Mouse (Mus musculus): Measurements from ENCODE around the gene Aass.
"Not testable (repeated sequence)": the region's sequence is repeated elsewhere in the genome, so short reads cannot be mapped to it uniquely, and the experiment has no call there.

Gene Aass

GRCm38 (mm10) chr6:23132573-23133181 lies at the start of gene Aass:
Gene Aass, minus strand, starts transcription at chr6:23132986.
- peak; percentile 36 to 51 for DNase-seq (ENCODE audit: low spot score in 2 of 2)

GRCm38 (mm10) chr6:23180096-23180495 lies 47.3 kb upstream of the Aass start:
- no peak for DNase-seq (ENCODE audit: low spot score in 2 of 2)

- DNase-seq (ENCODE audit: low spot score in 2 of 2): not testable (repeated sequence)
Observed at GRCm38 (mm10) chr6:23163824-23164223, 31.0 kb upstream of the Aass start.

DNA sequence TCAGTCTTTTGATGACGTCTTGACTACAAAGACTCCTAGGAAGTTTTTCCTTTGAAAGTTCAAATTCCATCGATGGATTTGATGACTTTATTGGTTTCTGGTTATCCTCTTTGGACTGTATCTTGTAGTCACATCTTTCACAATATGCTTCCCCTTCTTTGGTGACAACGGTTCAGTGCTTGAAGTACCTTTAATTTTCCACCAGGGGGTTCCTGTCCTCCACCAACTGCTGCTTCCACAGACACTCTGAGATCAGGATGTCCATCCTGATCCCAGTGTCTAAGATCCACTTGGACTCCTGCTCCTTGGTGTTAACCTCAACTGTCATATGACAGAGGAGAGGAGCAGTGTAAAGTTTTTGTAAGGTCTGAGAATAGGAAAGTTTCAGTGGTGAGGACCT lies 23.6 kb upstream of the Aass start:
- DNase-seq (ENCODE audit: low spot score in 2 of 2): not testable (repeated sequence)

DNA sequence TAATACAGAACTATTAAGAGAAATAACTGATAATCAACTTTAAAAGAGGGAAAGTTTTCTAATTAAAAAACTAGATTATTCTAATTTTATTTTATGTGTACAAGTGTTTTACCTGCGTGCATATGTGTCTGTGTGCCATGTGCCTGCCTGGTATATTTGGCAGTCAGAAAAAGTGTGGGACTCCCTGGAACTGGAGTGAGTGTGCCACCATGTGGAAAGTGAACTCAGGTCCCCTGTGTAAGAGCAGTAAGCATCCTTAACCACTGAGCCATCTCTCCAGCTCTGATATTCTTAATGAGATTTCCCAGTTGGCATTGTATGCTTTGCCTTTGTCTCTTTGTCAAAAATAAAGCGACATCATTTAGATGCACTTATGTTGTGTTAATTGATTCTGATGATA lies 20.3 kb upstream of the Aass start:
- DNase-seq (ENCODE audit: low spot score in 2 of 2): no peak

DNA sequence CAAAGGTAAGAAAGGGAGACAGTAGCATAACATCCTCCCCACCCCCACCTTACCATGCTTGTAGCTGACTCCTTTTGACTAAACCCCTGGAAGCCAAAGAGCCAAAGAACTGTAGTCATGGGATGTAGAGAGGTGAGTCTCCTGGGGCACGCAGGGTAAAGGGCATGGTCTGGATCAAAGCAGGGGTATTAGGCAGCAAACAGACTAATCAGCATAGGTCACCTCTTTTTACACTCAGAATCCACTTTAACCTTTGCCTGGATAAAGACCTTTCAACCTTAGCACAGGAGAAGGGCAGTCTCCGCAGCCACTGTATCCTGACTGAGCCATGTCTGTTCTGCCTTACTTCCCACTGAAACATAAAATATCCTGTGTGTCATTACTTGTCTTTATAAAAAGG lies 14.4 kb upstream of the Aass start:
- DNase-seq (ENCODE audit: low spot score in 2 of 2): no peak

- no peak for DNase-seq (ENCODE audit: low spot score in 2 of 2)
Observed at GRCm38 (mm10) chr6:23143980-23144379, 11.2 kb upstream of the Aass start.

DNA sequence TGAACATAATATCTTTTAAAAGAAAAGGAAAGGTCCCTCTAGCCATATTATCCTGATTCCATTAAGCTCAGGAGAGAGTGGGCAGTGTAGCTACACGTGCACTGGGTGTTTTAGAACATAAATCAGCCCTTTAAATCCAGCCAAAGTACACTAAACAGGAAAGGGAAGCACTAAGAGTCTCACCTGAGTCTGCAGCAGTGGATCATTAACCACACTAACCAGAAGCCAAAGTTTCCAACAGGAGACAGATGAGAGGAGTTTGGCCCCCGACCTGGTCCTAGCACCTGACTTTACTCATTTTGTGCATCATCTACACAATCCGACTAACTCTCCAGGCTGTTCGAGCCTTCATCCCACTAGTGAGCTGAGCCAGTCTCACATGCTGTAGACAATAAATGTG lies 1.8 kb downstream of the Aass start:
- DNase-seq (ENCODE audit: low spot score in 2 of 2): no peak

GRCm38 (mm10) chr6:23129201-23129600 lies 3.6 kb downstream of the Aass start:
- peak; percentile 44 to 55 for DNase-seq (ENCODE audit: low spot score in 2 of 2)

GRCm38 (mm10) chr6:23126706-23127105 lies 6.1 kb downstream of the Aass start:
- DNase-seq (ENCODE audit: low spot score in 2 of 2): no peak

- DNase-seq (ENCODE audit: low spot score in 2 of 2): no peak
Observed at GRCm38 (mm10) chr6:23125831-23126230, 7.0 kb downstream of the Aass start.

- DNase-seq (ENCODE audit: low spot score in 2 of 2): no peak
Observed at GRCm38 (mm10) chr6:23124823-23125222, 8.0 kb downstream of the Aass start.

DNA sequence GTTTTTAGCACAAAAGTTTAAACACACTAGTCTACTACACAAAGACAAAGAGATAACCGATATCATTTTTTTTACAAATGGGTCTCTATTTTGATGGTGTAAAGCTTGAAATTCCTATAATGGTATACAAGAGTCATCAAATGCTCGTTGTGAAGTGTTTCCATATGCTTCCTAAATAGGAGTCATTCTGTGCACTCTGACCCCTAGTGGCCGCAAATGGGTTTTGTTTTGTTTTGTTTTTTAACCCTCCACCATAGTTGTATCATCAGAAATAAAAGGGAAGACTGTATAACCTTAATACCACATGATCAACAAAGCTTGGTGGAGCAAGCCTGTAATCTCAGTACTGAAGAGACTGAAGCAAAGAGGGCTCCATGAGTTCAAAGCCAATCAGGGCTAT lies 9.9 kb downstream of the Aass start:
- DNase-seq (ENCODE audit: low spot score in 2 of 2): no peak

DNA sequence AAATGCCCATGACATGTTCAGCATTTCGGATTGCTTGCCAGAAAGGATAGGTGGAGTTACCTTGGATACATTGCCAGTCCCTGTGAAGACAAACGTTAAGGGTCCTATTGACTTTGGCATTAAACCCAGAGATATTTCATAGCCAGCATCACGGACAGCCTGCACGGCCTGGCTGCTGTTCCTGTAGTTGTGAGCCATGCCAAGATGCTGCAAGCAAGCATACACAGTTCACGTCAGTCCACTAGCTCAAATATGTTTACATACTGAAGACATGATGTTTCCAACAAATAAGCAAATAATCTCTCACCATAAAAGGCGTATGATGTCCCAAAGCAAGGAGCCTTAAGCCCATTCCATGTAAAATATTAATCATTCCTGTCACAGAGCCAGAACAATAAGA lies 18.0 kb downstream of the Aass start:
- no peak for DNase-seq (ENCODE audit: low spot score in 2 of 2)

DNA sequence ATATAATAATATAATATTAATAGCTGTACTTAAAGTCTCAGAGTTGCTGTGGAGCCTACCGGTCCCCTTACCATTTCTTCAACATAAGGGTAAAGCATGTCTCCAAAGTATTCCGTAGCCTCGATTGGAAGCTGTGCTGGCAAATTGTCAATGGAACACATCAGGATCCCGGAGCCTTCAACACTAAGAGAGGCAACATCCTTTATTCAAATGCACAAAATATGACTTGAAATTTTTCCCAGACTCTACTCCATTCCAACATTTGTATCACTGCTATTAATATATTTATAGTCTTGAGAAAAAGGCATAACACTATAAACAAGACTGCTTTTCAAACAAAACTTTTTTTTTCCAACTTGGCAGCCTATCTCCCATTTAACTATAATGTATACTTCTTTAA lies 25.7 kb downstream of the Aass start:
- no peak for DNase-seq (ENCODE audit: low spot score in 2 of 2)

GRCm38 (mm10) chr6:23106373-23106772 lies 26.4 kb downstream of the Aass start:
- no peak for DNase-seq (ENCODE audit: low spot score in 2 of 2)

DNA sequence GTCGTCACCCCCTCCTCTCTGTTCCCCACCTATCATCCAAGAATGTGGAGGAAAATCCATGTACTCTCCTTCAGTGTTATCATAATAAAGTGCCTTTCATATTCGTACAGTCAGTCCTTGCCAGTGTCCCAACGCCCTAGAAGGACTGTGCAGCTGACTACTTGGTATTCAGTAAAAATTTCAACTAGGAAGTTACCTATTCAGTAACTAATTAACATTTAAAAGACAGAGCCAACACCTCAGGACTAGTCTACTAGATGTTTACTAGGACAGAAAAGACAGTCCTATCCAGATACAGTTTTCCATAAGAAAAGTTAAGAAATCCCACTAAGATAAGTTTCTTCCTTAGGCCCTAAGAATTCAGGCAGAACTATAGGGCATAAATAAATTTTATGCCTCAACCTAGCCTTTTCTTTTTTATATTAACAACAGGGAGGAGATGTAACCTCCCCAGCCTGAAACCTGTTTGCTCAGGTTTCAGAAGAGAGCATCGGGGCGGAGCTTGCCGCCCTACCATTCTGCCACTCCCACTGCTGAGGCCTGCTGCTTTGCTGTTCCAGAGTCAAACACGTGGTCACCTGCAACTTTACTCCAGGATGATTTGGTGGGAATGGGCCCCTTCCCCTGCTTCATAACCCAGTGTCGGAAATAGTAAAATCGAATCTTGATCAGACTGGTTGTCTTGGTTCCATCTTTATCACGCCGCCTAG lies 42.3 kb downstream of the Aass start:
- DNase-seq (ENCODE audit: low spot score in 2 of 2): not testable (repeated sequence)

- DNase-seq (ENCODE audit: low spot score in 2 of 2): not testable (repeated sequence)
Observed at GRCm38 (mm10) chr6:23089292-23089691, 43.5 kb downstream of the Aass start.

- DNase-seq (ENCODE audit: low spot score in 2 of 2): no peak
Observed at GRCm38 (mm10) chr6:23084587-23085421, 48.0 kb downstream of the Aass start.

DNA sequence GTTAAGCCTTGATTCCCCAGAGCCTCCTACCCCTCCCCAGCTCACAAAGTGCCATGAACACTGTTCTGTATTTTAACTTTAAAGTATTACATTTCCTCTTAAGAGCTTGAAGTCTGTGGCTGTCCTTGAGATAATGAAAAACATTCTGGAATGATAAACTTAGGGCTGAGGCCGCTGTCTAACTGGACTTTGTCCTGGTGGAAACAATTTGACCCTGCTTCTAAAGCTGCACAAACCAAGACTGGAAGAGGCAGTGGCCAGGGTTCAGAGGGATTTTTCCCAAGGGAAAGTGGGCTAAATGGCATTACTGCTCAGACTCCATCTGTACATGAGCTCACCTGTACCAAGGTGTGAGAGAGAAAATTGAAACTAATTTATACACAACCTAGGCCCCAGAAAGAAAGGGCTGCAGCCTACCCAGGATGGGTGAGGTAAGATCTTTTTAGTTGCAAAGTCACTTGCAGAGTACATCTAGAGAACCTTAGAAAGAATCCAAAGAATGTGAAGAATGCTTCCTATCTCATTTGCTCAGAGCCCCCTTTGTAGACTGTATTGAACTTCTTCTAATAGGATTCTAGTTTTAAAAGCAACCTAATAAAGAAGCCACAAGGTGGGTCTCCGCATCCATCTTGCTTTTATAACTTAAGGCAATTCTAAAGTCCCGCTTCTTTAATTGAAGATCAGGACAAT lies 52.6 kb downstream of the Aass start:
- DNase-seq (ENCODE audit: low spot score in 2 of 2): no peak

- DNase-seq (ENCODE audit: low spot score in 2 of 2): no peak
Observed at GRCm38 (mm10) chr6:23078273-23078672, 54.5 kb downstream of the Aass start.

GRCm38 (mm10) chr6:23076060-23076459 lies 56.7 kb downstream of the Aass start:
- DNase-seq (ENCODE audit: low spot score in 2 of 2): no peak
